Mouse (Mus musculus): ENCODE measurements around the gene Got1. TPM values are rescaled to one million over a fixed set of nuclear protein-coding genes. Genes with fewer than 3 reads are reported as not detected.

Gene Got1
- polyA plus RNA-seq, 1 experiment from 2014 or later: 161 TPM

GRCm38 (mm10) chr19:43546337-43547117 is 22.1 kb upstream of the Got1 start:
- H3K4me1 ChIP-seq: peaks cover 10% of the 10 kb centered on the region; the same call in 1 of the 2 replicates
- H3K27ac ChIP-seq (replicated peaks): no peak overlapping the region
- ATAC-seq (ENCODE audit: extremely low read depth, insufficient number of reproducible peaks, low FRiP score, low TSS enrichment): no peak
- peaks cover 81% of the 10 kb centered on the region for H3K27me3 ChIP-seq (replicated peaks)
- H3K4me2 ChIP-seq: peak overlapping the region; percentile 42
- H3K9me3 ChIP-seq: no peaks in the 10 kb centered on the region
- no peak overlapping the region for H3K4me3 ChIP-seq
- no peak overlapping the region for H3K9ac ChIP-seq
- WGBS: 15% methylated on average over 19 of the region's 19 CpGs
- H3K36me3 ChIP-seq: no peaks in the 10 kb centered on the region

GRCm38 (mm10) chr19:43535372-43535771 is 11.0 kb upstream of the Got1 start:
- H3K36me3 ChIP-seq: no peaks in the 10 kb centered on the region
- H3K4me3 ChIP-seq: no peak overlapping the region
- no peak overlapping the region for H3K27ac ChIP-seq (replicated peaks)
- WGBS: 76% methylated on average over 3 of the region's 3 CpGs
- no peaks in the 10 kb centered on the region for H3K4me1 ChIP-seq
- no peaks in the 10 kb centered on the region for H3K9me3 ChIP-seq
- H3K9ac ChIP-seq: no peak overlapping the region
- peaks cover 22% of the 10 kb centered on the region for H3K27me3 ChIP-seq (replicated peaks)
- no peak overlapping the region for H3K4me2 ChIP-seq
- ATAC-seq (ENCODE audit: extremely low read depth, insufficient number of reproducible peaks, low FRiP score, low TSS enrichment): no peak

- H3K9me3 ChIP-seq: no peaks in the 10 kb centered on the region
- H3K4me3 ChIP-seq: no peak overlapping the region
- H3K27ac ChIP-seq (replicated peaks): no peak overlapping the region
- no peak overlapping the region; the same call in 1 of the 2 replicates for H3K4me2 ChIP-seq
- H3K9ac ChIP-seq: no peak overlapping the region
- H3K4me1 ChIP-seq: peaks cover 12% of the 10 kb centered on the region
- WGBS: 41% methylated on average over 12 of the region's 12 CpGs
- H3K27me3 ChIP-seq (replicated peaks): peaks cover 13% of the 10 kb centered on the region; the same call in 1 of the 2 replicates
- H3K36me3 ChIP-seq: no peaks in the 10 kb centered on the region
- ATAC-seq (ENCODE audit: extremely low read depth, insufficient number of reproducible peaks, low FRiP score, low TSS enrichment): no peak
Measured at GRCm38 (mm10) chr19:43530921-43531320, 6.5 kb upstream of the Got1 start.

GRCm38 (mm10) chr19:43530197-43530770 is 5.9 kb upstream of the Got1 start:
- H3K4me2 ChIP-seq: peak overlapping the region; percentile 67
- WGBS: 2% methylated on average over 13 of the region's 13 CpGs
- peaks cover 12% of the 10 kb centered on the region; the same call in 1 of the 2 replicates for H3K27me3 ChIP-seq (replicated peaks)
- no peaks in the 10 kb centered on the region for H3K36me3 ChIP-seq
- ATAC-seq (ENCODE audit: extremely low read depth, insufficient number of reproducible peaks, low FRiP score, low TSS enrichment): no peak
- H3K9me3 ChIP-seq: no peaks in the 10 kb centered on the region
- H3K9ac ChIP-seq: no peak overlapping the region
- peak overlapping the region; percentile 36 for H3K4me3 ChIP-seq
- H3K27ac ChIP-seq (replicated peaks): no peak overlapping the region
- peaks cover 17% of the 10 kb centered on the region for H3K4me1 ChIP-seq

GRCm38 (mm10) chr19:43528056-43528587 is 3.7 kb upstream of the Got1 start:
- no peak for ATAC-seq (ENCODE audit: extremely low read depth, insufficient number of reproducible peaks, low FRiP score, low TSS enrichment)
- Histone ChIP-seq H3K4me3 (no peak overlapping the region), H3K36me3 (no peaks in the 10 kb centered on the region), H3K4me1 (peaks cover 28% of the 10 kb centered on the region), H3K4me2 (no peak overlapping the region), H3K9me3 (no peaks in the 10 kb centered on the region), H3K27me3 (replicated peaks) (0 out of 2 replicates have a peak, but pooled peaks cover 10% of the 10 kb centered on the region), H3K27ac (replicated peaks) (no peak overlapping the region), H3K9ac (no peak overlapping the region)
- 67% methylated on average over 8 of the region's 8 CpGs for WGBS

- no peak for ATAC-seq (ENCODE audit: extremely low read depth, insufficient number of reproducible peaks, low FRiP score, low TSS enrichment)
- WGBS: 10% methylated on average over 11 of the region's 11 CpGs
- Histone ChIP-seq H3K9me3 (no peaks in the 10 kb centered on the region), H3K9ac (no peak overlapping the region), H3K27me3 (replicated peaks) (0 out of 2 replicates have a peak, but pooled peaks cover 7% of the 10 kb centered on the region), H3K4me3 (no peak overlapping the region), H3K27ac (replicated peaks) (no peak overlapping the region), H3K4me2 (peak overlapping the region; percentile 22; the same call in 1 of the 2 replicates), H3K4me1 (peaks cover 36% of the 10 kb centered on the region), H3K36me3 (no peaks in the 10 kb centered on the region)
Measured at GRCm38 (mm10) chr19:43527131-43527530, 2.7 kb upstream of the Got1 start.

GRCm38 (mm10) chr19:43526025-43526424 is 1.6 kb upstream of the Got1 start:
- H3K4me3 ChIP-seq: no peak overlapping the region
- no peak overlapping the region for H3K27ac ChIP-seq (replicated peaks)
- WGBS: 87% methylated on average over 9 of the region's 9 CpGs
- no peak overlapping the region for H3K9ac ChIP-seq
- peaks cover 47% of the 10 kb centered on the region for H3K4me1 ChIP-seq
- 0 out of 2 replicates have a peak, but pooled peaks cover under 1% of the 10 kb centered on the region for H3K27me3 ChIP-seq (replicated peaks)
- no peak for ATAC-seq (ENCODE audit: extremely low read depth, insufficient number of reproducible peaks, low FRiP score, low TSS enrichment)
- H3K9me3 ChIP-seq: no peaks in the 10 kb centered on the region
- no peak overlapping the region for H3K4me2 ChIP-seq
- no peaks in the 10 kb centered on the region for H3K36me3 ChIP-seq

- no peaks in the 10 kb centered on the region for H3K9me3 ChIP-seq
- no peak for ATAC-seq (ENCODE audit: extremely low read depth, insufficient number of reproducible peaks, low FRiP score, low TSS enrichment)
- H3K36me3 ChIP-seq: no peaks in the 10 kb centered on the region
- H3K4me3 ChIP-seq: peak overlapping the region; percentile 78
- H3K4me1 ChIP-seq: peaks cover 51% of the 10 kb centered on the region
- H3K4me2 ChIP-seq: peak overlapping the region; percentile 77
- WGBS: 84% methylated on average over 7 of the region's 7 CpGs
- H3K27me3 ChIP-seq (replicated peaks): no peaks in the 10 kb centered on the region
- peak overlapping the region; percentile 95 for H3K27ac ChIP-seq (replicated peaks)
- peak overlapping the region; percentile 87 for H3K9ac ChIP-seq
Measured at GRCm38 (mm10) chr19:43525566-43525965, 1.2 kb upstream of the Got1 start.

- Histone ChIP-seq H3K36me3 (no peaks in the 10 kb centered on the region), H3K27me3 (replicated peaks) (no peaks in the 10 kb centered on the region), H3K4me1 (peaks cover 56% of the 10 kb centered on the region), H3K9me3 (no peaks in the 10 kb centered on the region), H3K4me3 (peak overlapping the region; percentile 78), H3K27ac (replicated peaks) (peak overlapping the region; percentile 95), H3K9ac (peak overlapping the region; percentile 87), H3K4me2 (peak overlapping the region; percentile 77)
- 6% methylated on average over 10 of the region's 10 CpGs for WGBS
- no peak for ATAC-seq (ENCODE audit: extremely low read depth, insufficient number of reproducible peaks, low FRiP score, low TSS enrichment)
Measured at GRCm38 (mm10) chr19:43525104-43525482, 688 bp upstream of the Got1 start.

GRCm38 (mm10) chr19:43523551-43523950 is 854 bp downstream of the Got1 start:
- WGBS: 3% methylated on average over 12 of the region's 12 CpGs
- peaks cover 2% of the 10 kb centered on the region; the same call in 1 of the 2 replicates for H3K36me3 ChIP-seq
- H3K4me1 ChIP-seq: peaks cover 65% of the 10 kb centered on the region
- peak overlapping the region; percentile 78 for H3K4me3 ChIP-seq
- H3K9me3 ChIP-seq: no peaks in the 10 kb centered on the region
- H3K4me2 ChIP-seq: peak overlapping the region; percentile 77
- no peak for ATAC-seq (ENCODE audit: extremely low read depth, insufficient number of reproducible peaks, low FRiP score, low TSS enrichment)
- no peaks in the 10 kb centered on the region for H3K27me3 ChIP-seq (replicated peaks)
- H3K27ac ChIP-seq (replicated peaks): peak overlapping the region; percentile 86
- H3K9ac ChIP-seq: peak overlapping the region; percentile 86

GRCm38 (mm10) chr19:43521996-43522395 is 2.4 kb downstream of the Got1 start:
- peak overlapping the region; percentile 77 for H3K4me2 ChIP-seq
- 0 out of 2 replicates have a peak overlapping the region, but pooled peaks have one; percentile 46 for H3K27ac ChIP-seq (replicated peaks)
- 73% methylated on average over 9 of the region's 9 CpGs for WGBS
- peaks cover 10% of the 10 kb centered on the region for H3K36me3 ChIP-seq
- H3K9ac ChIP-seq: peak overlapping the region; percentile 55
- H3K9me3 ChIP-seq: no peaks in the 10 kb centered on the region
- H3K4me1 ChIP-seq: peaks cover 61% of the 10 kb centered on the region
- no peak for ATAC-seq (ENCODE audit: extremely low read depth, insufficient number of reproducible peaks, low FRiP score, low TSS enrichment)
- H3K4me3 ChIP-seq: peak overlapping the region; percentile 78; the same call in 1 of the 2 replicates
- no peaks in the 10 kb centered on the region for H3K27me3 ChIP-seq (replicated peaks)

Data from heart, embryonic 13.5 days (tissue).